Mouse (Mus musculus) urinary bladder, postnatal 4 days (tissue): Measurements from ENCODE around the gene Crkl.

Source experiments
- DNase-seq, 2 experiments: peaks; one replicate each; pipeline ENCODE4 v3.0.0; 2021 to 2022; ENCODE audit warnings: low spot score in 2 of 2

The Crkl gene

GRCm38 (mm10) chr16:17528276-17528675, 76.5 kb downstream of the Crkl start:
- DNase-seq: no peak

DNA sequence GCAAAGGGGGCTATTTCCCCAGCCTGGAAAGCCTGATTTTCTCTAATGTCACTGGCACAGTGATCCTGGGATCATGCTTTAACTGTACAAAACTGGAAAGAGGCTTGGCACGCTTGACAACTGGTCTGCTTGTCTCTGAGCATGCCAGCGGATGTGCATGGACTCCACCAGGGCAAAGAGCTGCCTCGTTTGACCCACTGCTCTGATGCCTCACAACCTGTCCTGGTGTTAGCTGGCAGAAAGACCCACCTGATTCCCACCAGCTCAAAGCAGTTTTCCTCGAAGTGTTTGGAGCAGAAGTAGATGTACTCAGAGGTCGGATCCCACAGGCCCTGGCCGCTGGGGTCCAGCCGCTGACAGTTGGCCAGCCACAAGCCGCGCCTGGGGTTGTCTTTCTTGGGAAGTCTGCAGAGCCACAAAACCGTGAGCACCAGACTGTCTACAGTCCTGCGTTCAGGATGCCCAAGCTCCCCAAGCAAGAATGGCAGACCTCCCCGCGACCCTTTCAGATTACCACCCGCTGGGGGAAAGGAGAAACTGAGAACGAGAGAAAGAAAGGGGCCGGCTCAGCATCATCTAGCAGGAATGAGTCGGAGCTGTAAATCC, 78.3 kb downstream of the Crkl start:
- no peak for DNase-seq

GRCm38 (mm10) chr16:17530640-17531288, 79.0 kb downstream of the Crkl start, which contains the start of gene Thap7:
TSS of gene Thap7 (minus strand) at chr16:17531136.
- DNase-seq: peak; percentile 96 to 97

DNA sequence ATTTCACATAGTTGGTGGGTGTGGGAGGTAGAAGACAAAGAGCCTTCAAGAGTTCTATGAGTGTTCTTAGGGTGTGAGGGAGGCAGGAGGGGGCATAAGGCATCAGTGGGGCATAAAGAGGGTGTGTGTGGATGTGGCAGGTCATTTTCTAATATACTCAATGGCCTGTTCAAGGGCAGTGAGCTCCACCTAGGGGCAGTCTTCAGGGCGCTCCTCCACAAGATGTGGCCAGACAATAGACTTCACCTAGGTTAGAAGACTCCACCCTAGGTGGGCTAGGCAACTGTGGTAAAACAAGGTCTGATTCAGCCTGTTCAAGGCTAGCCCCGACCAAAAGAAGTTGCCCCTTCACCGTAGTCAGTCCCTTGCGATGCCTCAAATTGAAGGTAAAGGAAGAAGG, 80.5 kb downstream of the Crkl start:
- no peak for DNase-seq

- no peak for DNase-seq
These were observed 81.0 kb downstream of the Crkl start for GRCm38 (mm10) chr16:17532676-17533329.

GRCm38 (mm10) chr16:17536584-17536983, 84.8 kb downstream of the Crkl start:
- no peak for DNase-seq
